Mouse (Mus musculus) testis, postnatal 10 days (tissue): ENCODE data around the gene 2900092C05Rik.
A peak's percentile ranks its signal among the peaks of the same experiment; 100 is the strongest.

ENCODE experiments used
- DNase-seq: peaks from one replicate; pipeline ENCODE4 v3.0.0; 2021; ENCODE audit warnings: low spot score

The 2900092C05Rik gene

GRCm38 (mm10) chr7:12512217-12512616 lies at the start of gene 2900092C05Rik:
Gene 2900092C05Rik, plus strand, starts transcription at chr7:12512517.
- DNase-seq, result no peak

GRCm38 (mm10) chr7:12478158-12479008 lies 33.9 kb upstream of the 2900092C05Rik start, which contains the start of gene Zfp606:
Gene Zfp606, plus strand, starts transcription at chr7:12478293.
- peak; percentile 85 for DNase-seq

- DNase-seq, result no peak
These were observed 33.3 kb upstream of the 2900092C05Rik start for GRCm38 (mm10) chr7:12479009-12479346.

- no peak for DNase-seq
These were observed 32.8 kb upstream of the 2900092C05Rik start for GRCm38 (mm10) chr7:12479525-12479924.

GRCm38 (mm10) chr7:12483771-12484170 lies 28.5 kb upstream of the 2900092C05Rik start:
- DNase-seq, result no peak

- DNase-seq, result no peak
These were observed 26.4 kb upstream of the 2900092C05Rik start for GRCm38 (mm10) chr7:12485956-12486355.

- DNase-seq, result no peak
These were observed 25.6 kb upstream of the 2900092C05Rik start for GRCm38 (mm10) chr7:12486691-12487090.

- DNase-seq, result no peak
These were observed 1.4 kb upstream of the 2900092C05Rik start for GRCm38 (mm10) chr7:12510913-12511312.
